Mouse (Mus musculus): ENCODE data around the gene Rdh9.
A peak's percentile ranks its signal among the peaks of the same experiment; 100 is the strongest.

The Rdh9 gene

DNA sequence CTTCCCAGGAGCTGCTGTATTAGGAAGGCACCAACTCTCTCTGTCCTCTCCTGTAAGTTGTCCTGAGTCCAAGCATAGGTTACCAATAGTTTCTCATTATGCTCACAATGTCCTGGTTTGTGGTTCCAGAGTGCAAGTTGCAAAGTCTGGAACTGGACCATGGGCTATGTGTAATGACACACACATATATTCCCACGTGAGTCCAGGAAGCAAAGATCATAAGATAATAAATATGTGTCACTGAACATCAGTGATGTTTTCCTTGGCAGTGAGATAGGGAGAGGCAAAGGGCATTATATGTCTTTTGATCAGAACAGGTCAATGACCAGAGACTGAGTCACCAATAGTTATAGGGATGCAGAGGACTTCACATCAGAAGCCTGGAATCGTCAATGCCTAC is at the start of gene Rdh9:
Gene Rdh9, plus strand, starts transcription at position 376 of the 400 bp plus-strand sequence.
- no peak for DNase-seq (ENCODE audit: low read depth, low spot score)

DNA sequence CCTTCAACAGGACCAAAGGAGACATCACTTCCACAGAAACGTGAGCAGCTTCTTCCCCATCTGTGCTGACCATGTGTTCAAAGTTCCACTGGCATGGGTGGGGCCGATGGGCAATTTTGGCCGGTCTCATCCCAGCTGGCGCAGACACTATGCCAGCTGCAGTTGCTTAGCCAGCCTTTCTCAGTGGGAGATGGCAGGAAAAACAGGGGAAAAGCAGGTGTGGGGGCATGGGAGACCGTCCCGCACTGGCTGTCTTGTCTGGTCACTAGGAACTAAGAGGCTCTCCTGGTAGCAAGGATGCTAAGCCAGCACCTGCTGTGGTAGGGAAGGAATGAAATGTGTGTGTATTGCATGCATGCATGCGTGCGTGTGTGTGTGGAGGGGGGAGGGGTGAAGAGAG is 47.7 kb upstream of the Rdh9 start:
- DNase-seq (ENCODE audit: low read depth, low spot score) = no peak

DNA sequence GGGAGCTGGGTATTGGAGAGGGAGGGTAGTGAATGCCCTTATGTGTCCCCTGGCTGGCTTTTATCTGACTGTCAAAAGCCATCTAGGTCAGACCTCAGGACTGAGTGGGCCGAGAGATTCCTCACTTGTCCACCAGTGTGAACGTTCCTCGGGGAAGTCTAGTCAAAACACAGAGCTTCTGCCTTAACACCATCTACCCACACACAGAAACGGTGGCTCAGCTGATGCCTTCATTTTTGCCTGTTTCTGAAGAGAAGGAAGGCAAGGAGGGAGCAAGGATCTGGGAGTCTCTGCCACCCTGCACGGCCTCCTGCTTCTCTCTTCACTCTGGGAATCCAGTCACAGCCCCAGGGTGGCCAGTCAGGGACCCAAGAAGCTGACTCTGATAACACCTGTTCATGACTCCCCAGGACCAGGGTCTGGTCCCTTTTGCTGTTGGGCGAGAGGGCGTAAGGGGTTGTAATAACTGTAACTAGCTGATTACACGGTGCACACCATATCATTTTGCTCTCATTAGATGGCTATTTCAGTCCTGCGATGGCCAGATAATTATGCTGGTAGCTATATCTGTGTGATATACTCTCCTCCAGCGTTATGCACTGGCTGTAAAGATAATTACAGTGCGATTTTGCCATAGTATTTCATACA is 45.8 kb upstream of the Rdh9 start:
- DNase-seq (ENCODE audit: low read depth, low spot score) = no peak

DNA sequence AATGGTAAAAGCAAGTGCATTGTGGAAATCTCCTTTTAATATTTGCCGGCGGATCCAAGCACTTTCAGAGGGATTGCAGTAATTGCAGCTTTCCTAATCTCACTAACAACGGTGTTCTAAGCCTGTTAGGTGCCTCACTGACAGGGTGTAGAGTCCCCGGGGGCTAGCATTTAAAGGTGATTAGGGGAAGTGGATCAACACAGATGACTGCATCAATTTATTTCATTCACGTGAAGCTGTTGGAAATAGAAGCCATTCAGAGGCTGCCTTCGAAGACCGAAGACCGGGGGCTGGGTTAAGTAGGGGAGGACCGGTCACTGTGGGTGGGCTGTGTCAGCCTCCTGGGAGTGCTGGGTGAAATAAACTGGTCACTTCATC is 45.3 kb upstream of the Rdh9 start:
- DNase-seq (ENCODE audit: low read depth, low spot score) = no peak

DNA sequence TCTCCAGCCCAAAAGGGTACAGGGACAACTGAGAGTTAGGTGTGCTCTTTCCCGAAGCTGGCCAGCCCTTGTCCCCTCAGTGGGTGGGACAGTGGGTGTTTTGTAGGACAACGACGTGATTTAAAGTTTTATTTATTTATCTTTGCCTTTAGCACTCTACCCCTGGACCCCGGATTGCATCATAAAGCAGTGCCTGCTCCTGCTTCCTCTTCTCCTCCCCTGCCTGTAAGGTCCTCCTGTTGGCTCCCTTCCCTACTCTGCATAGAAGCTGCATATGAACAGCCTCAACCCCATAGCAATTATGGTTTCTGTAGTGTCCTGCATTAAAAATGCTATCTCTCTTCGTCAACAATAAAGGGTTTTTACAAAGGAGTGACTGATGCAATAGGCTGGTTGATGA is 44.8 kb upstream of the Rdh9 start:
- DNase-seq (ENCODE audit: low read depth, low spot score) = no peak

DNA sequence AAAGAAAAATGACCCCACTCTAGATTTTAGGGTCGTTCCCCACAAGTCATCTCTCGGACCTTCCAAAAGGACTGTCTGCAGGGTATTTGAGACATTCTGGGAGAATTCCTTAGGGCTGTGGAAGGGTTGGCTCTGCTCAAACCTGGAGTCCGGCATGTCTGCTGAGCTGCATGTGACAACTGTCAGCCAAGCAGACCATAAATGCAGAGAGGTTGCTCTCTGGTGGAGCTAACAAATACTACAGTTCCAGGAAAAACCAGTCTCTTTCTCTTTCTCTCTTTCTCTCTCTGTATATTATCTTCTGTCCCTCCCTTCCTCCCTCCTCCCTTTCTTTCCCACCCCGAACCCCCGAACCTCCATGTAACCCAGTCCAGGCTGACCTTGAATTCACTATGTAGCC is 41.8 kb upstream of the Rdh9 start:
- DNase-seq (ENCODE audit: low read depth, low spot score) = peak; percentile 34

DNA sequence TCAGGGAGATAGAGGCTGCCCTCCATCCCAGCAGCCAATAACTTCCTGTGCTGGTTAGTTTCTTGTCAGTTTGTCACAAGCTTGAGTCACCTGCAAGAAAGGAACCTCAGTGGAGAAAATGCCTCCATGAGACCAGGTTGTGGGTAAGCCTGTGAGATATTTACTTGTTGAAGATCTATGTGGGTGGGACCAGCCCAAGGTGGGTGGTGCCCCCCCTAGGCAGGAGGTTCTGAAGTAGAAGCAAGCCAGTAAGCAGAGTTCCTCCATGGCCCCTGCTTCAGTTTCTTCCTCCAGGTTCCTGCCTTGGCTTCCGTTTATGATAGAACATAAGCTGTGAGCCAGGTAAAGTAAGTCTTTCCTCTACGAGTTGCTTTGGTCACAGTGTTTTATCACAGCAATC is 39.9 kb upstream of the Rdh9 start:
- no peak for DNase-seq (ENCODE audit: low read depth, low spot score)

DNA sequence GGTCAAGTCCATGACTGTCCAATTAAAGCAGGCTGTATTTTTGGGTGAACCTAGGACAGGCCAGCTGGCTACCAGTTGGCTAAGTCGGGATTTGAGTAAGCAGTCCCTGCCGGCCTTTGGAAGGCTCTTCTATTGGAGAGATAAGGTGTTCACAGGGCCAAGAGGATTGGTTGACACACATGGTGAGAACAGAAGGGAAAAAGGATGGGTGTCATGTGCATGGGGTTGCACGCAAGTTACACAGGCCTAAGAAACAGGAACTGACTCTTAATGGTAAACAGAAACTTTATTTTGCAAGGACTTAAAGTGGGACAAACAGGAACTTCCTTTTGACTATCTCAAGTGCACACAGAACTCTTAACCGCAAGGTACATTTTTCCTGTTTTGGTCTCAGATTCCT is 39.3 kb upstream of the Rdh9 start:
- DNase-seq (ENCODE audit: low read depth, low spot score) = no peak

DNA sequence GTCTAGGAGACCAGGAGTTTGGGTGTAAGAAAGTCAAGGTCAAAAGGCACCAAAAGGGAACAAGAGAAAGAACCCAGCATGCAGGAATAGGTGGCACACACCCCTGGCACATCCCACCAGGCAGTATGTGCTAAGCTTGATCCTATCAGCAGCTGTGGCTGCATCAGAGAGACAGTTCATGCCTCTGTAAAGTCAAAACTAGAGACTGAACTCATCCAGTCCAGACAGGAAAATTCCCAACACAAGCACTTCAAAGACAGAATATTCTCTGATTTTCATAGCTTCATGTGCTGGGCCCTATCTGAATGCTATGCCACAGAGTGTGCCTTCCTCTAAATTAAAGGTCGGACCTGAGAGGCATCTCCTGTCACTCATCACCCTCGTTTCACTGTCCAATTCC is 38.6 kb upstream of the Rdh9 start:
- DNase-seq (ENCODE audit: low read depth, low spot score) = no peak

DNA sequence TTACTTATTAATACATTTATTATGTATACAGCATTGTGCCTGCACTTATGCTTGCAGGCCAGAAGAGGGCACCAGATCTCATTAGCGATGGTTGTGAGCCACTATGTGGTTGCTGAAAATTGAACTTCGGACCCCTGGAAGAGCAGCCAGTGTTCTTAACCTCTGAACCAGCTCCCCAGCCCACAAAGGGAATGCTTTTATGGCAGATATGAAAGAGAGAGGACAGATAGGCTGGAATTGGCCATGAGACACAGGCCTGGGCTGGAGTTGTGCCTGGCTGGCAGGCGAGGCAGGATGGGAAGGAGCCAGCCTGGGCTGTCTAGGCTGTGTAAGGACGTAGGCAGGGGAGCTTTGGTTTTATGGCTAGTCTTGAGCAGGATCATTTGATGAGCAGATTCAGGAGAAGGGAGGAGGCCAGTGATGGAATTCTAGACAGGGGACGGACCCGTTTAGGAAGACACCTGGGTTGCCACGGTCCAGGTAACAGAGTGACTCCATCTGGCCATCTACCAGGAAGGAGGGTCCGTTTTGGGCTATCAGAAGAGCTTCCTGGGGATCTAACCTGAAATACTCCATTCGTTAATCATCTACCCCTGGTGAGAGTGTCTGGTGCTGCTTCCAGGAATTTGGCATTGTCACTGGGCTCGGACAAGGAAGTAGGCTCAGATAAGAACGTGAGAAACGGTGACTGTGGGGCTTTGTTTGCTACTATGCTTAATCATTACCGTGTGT is 37.9 kb upstream of the Rdh9 start:
- DNase-seq (ENCODE audit: low read depth, low spot score) = peak; percentile 75

DNA sequence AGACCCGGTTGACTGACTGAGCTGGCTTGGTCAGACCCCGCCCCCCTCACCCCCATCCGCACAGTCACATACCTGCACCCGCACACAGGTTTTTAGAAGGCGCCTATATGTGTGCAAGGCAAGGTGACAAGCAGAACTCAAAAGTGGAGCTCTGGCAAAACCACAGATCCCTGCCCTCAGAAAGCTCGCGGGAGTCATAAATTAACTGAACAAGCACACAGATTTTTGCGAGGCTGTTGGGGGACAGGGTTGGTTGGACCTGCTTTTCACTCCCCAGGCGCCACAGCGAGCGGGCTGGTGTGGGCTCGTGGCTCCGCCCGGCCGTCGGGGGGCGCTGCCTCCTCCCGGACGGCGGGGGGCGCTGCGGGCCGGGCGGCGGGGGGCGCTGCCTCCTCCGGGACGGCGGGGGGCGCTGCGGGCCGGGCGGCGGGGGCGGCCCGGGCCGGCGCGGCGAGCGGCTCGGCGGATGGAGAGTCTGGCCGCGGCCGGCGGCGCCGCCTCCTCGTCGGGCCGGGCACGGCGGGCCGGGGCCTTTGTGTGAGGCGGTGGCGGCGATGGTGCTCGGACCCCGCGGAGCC is 37.0 kb upstream of the Rdh9 start, which contains the start of gene Zbtb39:
Gene Zbtb39, plus strand, starts transcription at position 456 of the 578 bp plus-strand sequence.
- peak; percentile 88 for DNase-seq (ENCODE audit: low read depth, low spot score)

DNA sequence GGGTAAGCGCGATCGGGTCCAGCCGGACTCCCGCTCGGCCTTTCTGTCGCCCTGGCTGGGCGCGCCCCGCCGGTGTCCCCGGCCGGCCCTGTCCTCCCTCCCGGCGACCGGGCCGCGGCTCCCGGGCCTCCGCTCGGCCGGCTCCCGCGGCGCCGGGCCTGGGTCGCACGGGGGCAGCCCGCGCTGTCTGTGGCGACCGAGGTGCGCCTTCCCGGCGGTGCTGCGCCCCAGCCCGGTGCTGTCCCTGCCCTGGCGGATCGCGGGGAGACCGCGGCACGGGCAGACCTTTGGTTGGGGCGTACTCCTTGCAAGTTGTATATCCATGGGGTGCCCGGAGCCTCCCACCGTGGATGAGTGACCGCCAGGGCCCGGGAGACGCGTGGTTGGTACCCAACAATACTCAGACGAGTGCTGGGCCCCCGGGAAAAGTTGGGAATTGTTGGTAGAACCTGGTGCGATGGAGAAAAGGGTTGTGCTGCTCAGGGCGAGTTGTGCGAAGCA is 36.5 kb upstream of the Rdh9 start:
- DNase-seq (ENCODE audit: low read depth, low spot score) = peak; percentile 58

DNA sequence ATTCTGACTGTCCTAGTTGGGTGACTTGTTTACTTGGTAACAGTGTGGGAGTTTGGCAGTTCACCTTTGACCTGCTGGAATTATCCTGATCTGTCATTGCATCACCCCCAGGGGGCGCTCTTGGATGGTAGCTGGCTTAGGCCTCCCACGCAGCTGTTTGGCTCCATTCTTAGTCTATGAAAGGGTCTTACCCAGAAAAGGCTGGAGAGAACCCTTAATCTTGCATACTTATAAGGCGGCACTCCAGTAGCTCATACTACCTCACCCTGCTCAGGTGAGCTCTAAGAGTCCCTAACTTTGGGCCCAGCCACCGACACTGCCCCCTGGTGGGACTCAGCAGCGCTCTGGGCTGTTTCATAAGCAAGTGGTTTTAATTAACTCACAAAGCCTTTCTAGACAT is 31.5 kb upstream of the Rdh9 start:
- DNase-seq (ENCODE audit: low read depth, low spot score) = peak; percentile 72

DNA sequence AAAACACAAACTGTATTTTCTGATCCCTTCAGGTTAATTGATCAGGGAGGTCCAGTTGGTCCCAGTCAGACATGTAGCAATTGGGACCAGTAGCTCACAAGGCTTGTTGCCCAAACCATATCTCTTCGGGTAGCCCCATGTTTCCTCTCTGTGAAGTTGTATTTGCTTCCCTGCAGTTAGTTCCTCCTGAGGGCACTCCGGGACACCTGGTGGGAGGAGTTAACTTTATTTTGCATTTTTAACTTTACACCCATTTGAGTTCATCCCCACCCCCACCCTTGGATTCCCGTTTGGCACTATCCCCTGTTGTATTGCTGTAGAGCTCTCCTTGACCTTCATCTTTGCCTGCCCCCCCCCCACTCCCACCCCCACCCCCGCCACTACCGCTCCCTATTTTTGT is 30.3 kb upstream of the Rdh9 start:
- no peak for DNase-seq (ENCODE audit: low read depth, low spot score)

DNA sequence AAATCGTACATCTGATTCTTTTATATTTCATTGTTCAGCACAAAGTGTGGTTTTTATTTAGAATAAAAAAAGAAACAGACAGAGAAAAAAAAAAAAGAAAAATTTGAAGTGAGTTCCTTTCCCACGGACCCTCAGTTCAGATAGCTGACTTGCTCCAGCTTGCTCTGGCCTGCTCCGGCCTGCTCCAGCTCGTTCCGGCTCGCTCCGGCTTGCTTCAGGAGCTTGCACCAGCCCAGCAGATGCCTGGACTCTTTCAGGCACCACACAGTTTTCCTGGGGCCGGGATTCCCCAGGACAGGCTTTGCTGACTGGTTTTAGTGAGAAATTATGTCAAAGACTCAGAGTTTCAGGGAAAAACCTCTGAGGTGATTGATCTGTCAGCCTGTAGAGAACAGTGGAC is 28.9 kb upstream of the Rdh9 start:
- no peak for DNase-seq (ENCODE audit: low read depth, low spot score)

DNA sequence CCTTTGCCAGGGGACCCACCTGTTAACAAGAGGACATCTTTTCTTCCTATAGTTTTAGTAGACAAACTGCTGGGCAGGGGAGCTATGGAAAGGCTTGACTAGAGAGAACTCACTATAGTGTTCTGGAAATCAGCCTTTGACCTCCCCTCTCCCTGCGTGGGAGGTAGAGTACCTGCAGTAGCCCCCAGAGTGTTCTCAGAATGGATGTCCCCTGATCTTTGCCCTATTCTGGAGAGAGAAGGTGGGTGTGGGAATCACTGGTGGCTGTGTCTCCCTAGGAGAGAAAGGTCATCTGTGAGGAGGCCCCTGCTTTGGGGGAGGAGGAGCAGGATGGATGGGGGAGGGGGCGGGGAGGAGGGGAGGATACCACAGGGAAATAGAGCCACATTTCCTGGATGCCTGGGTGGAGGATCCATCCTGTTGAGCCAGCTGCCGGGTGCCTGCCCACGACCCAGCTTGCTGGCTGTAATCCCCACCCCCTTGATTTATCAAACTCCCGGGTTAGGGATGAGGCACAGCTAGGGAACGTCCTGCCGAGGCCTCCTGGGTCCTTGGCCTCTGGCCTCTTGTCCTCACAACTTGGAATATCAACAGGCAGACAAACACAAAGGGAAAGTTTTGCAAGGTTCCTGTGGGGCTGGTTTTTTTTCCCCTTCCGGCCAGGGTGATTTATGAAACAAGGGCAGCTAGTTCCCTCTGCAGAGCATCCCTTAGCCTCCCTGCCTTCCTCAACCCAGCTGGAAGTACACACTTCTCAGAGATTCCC is 27.2 kb upstream of the Rdh9 start:
- no peak for DNase-seq (ENCODE audit: low read depth, low spot score)

DNA sequence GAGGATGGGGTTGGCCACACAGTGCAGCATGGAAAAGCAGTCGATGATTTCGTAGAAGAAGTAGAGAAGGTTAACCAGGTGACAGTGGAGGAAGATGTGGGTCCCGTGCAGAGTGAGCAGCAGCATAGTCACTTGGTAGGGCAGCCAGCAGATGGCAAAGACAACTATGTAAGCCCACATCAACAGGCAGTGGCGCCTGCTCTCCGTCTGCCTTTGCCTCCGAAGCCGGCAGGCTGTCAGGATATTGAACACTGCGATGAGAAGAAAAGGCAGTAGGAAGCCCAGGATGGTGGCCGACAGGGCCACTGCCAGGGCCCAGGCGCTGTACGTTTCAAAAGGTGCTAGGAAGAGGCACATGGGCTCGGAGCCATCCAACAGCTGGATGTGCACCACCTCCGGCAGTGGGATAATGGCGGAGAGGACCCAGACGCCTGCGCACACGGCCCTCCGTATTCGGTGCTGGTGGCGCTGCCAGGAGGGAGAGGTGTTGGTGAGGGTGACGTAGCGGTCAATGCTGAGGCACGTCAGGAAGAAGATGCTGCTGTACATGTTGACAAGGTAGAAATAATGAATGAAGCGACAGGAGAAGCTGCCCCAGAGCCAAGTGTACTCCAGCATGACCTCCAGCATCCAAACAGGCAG is 25.9 kb upstream of the Rdh9 start:
- no peak for DNase-seq (ENCODE audit: low read depth, low spot score)

DNA sequence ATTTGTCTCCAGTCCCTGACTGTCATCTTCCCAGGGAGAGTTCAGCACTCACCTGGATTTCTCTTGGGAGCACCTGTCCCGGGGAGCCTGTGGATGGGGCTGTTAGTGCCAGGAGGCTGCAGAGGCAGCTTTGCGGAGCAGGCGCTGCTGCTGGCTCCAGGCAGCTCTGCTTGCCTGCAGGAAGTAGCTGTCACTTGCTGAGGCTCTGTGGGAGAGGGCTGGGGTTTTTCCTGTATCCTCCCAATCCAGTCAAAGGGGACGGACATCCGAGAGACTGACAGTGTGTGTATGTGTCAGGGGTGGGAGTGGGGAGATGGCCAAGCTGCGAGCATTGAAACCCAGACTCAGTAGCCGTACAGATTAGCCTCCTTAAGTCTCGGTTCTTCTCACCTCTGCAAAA is 24.6 kb upstream of the Rdh9 start, which contains the start of gene Gpr182:
Gene Gpr182, minus strand, starts transcription at position 185 of the 400 bp plus-strand sequence.
- DNase-seq (ENCODE audit: low read depth, low spot score) = no peak

DNA sequence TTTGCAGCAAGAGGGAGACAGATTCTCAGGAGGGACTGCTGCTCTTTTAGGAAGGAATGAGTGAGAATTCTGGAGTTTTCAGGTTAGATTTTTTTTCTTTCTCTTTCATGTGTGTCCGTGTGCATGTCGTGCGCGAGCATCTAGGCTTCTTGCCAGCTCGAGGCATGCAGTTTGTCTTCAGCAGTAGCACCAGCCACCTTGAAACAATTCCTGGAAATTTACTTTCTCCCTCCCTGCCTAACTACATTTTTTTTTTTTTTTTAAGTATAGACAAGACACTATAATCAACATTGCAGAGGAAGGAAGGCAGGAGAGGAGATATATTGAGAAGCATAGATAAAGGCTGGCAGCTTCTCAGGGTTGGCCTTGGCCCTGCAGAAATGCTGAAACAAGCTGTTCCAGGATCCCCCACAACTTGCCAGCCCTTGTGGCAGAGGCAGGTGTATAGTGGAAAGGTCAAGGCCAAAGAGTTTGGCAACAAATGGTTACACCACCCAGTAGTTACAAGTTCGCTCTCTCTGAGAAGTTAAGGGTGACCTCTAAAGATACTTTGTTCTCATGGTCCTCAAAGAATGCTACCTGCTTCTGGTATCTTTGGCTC is 21.5 kb upstream of the Rdh9 start:
- DNase-seq (ENCODE audit: low read depth, low spot score) = no peak

DNA sequence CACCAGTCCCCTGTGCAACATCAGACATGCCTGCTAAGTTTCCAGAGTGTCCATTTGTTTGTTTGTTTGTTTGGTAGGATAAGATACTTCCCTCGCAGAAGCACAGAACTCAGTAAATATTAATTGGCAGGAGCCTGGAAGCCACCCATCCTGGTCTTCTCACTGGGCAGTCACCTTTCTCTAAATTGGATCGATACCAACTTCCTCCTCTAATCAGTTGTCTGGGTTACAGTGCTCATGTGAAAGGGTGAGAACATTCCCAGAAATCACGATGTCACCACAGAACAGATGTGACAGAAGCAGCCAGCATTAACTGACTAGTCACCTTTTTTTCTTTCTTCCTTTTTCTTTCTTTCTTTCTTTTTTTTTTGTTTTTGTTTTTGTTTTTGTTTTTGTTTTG is 20.9 kb upstream of the Rdh9 start:
- no peak for DNase-seq (ENCODE audit: low read depth, low spot score)

DNA sequence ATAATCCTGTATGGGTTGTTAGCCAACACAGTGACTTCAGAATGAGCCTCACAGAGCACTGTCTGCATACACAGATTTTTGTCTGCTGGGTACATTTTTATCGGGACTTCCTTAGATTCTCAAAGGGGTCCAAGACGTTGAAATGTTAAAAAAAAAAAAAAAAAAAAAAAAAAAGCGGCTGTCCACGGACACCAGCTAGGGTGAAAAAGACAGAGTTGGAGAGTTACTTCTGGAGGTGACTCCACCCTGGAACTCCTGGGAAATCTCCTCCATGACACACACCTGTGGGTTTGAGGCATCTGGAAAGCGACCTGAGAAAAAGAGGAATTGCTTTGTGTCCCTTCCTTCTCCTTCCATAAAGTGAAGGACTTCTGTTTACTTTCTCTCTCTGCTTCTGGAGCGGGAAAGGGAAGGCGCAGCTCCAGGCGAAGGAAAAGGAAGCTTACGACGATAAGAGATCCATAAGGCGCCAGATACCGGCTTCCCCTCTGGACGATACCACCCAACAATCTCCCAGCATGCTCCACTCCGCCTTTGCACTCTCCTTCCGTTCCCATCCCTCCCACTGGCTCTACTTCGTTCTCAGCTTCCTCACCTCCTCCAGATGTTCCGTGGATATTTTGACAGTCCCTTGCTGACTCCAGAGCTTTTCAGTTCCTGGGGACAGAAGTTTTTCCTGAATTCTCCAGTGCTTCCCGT is 20.3 kb upstream of the Rdh9 start:
- no peak for DNase-seq (ENCODE audit: low read depth, low spot score)

Data from CD4-positive, CD25-positive, alpha-beta regulatory T cell, adult 2 months (primary cell).